8 mouse cellular contexts compared by ENCODE assay signal in the genomic region with DNA sequence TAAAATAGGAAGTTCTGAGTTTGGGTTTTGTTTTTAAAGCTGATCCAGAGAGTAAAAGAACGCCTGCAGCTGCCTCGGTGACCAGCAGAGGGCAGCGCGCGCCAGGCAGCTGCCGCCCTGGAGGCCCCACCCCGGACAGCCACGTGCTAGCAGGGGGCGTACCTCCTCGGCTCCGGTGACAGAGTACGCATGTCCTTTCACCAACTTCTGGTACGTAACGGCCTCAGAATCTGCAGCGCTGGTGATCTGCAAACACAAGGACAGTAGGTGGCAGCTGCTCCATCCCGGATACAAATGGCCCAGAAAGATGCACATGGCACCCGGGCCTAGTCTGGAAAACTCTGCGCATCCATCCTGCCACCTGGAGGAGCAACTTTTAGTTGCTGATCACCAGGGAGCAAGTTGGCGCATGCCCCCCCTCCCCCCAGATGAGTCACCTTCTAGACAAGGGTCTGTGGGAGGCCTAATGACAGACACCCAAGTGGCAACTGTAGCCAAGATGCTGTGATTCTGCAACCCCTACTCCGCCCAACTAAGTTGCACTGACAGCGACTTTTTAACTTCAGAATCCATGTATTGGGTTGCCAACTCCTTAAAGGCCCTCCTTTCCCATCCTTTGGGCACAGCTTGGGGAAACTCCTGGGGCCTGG. TPM values are rescaled to one million over a fixed set of nuclear protein-coding genes. Genes with fewer than 3 reads are reported as not detected.
DNase-seq lines count a peak whose midpoint lies in the region; ATAC-seq and TF ChIP-seq lines count a peak whose summit lies in the region.

No protein-coding gene starts in this region.

- no peak overlapping the region for H3K27ac ChIP-seq in ES-Bruce4 (ENCODE audit: insufficient read depth, low read length)
- no peak overlapping the region for H3K27ac ChIP-seq in forebrain, embryonic 12.5 days
- H3K27ac ChIP-seq in heart, embryonic 16.5 days (ENCODE audit: low read length): peak overlapping the region; percentile 65
- no peak overlapping the region for H3K27ac ChIP-seq in liver, embryonic 14.5 days
- H3K27ac ChIP-seq in neural tube, embryonic 11.5 days (ENCODE audit: low read depth, low read length): no peak overlapping the region
- H3K27ac ChIP-seq in stomach, embryonic 16.5 days (ENCODE audit: low read length): peak overlapping the region; percentile 66; the same call in 1 of the 2 replicates

- H3K9ac ChIP-seq in ES-Bruce4 (ENCODE audit: low read depth, poor library complexity, severe bottlenecking): no peak overlapping the region
- H3K9ac ChIP-seq in forebrain, embryonic 12.5 days: no peak overlapping the region
- H3K9ac ChIP-seq in heart, embryonic 16.5 days (ENCODE audit: low read length): no peak overlapping the region
- no peak overlapping the region for H3K9ac ChIP-seq in liver, embryonic 14.5 days (replicated peaks)
- no peak overlapping the region for H3K9ac ChIP-seq in neural tube, embryonic 11.5 days (ENCODE audit: low read length)
- peak overlapping the region; percentile 11; the same call in 1 of the 2 replicates for H3K9ac ChIP-seq in stomach, embryonic 16.5 days (ENCODE audit: low read length)

- 0 out of 2 replicates have a peak, but pooled peaks have one; percentile 18 for TF ChIP-seq EP300 in ES-Bruce4 (IDR thresholded peaks at IDR 0.05; ENCODE audit: insufficient read depth, low read depth, low read length)
- TF ChIP-seq EP300 in liver, embryonic 14.5 days (IDR thresholded peaks at IDR 0.05; ENCODE audit: low read depth): no peak

- no peaks in the 10 kb centered on the region for H3K27me3 ChIP-seq in ES-Bruce4 (ENCODE audit: control insufficient read depth, insufficient read depth, low read length, poor library complexity, severe bottlenecking)
- no peaks in the 10 kb centered on the region for H3K27me3 ChIP-seq in forebrain, embryonic 12.5 days
- H3K27me3 ChIP-seq in heart, embryonic 16.5 days (ENCODE audit: control insufficient read depth, insufficient read depth, low read length): no peaks in the 10 kb centered on the region
- H3K27me3 ChIP-seq in liver, embryonic 14.5 days (ENCODE audit: control insufficient read depth, insufficient read depth, low read length): no peaks in the 10 kb centered on the region
- no peaks in the 10 kb centered on the region for H3K27me3 ChIP-seq in neural tube, embryonic 11.5 days (ENCODE audit: control insufficient read depth, insufficient read depth, low read length)
- no peaks in the 10 kb centered on the region for H3K27me3 ChIP-seq in stomach, embryonic 16.5 days (ENCODE audit: control insufficient read depth, insufficient read depth, low read length)

- peak; percentile 94 for ATAC-seq in forebrain, embryonic 12.5 days (ENCODE audit: low FRiP score)
- ATAC-seq in heart, embryonic 16.5 days (replicated peaks; ENCODE audit: extremely low read depth, insufficient read depth, low FRiP score): peak; percentile 94
- ATAC-seq in liver, embryonic 14.5 days (ENCODE audit: insufficient read depth): peak; percentile 83
- ATAC-seq in neural tube, embryonic 11.5 days (ENCODE audit: insufficient read depth, low FRiP score, low TSS enrichment): peak; percentile 91
- ATAC-seq in stomach, embryonic 16.5 days (ENCODE audit: insufficient read depth, low FRiP score): peak; percentile 96

- no peaks in the 10 kb centered on the region for H3K9me3 ChIP-seq in ES-Bruce4 (replicated peaks; ENCODE audit: control insufficient read depth, insufficient read depth, low read length, poor library complexity, severe bottlenecking)
- no peaks in the 10 kb centered on the region for H3K9me3 ChIP-seq in forebrain, embryonic 12.5 days
- no peaks in the 10 kb centered on the region for H3K9me3 ChIP-seq in heart, embryonic 16.5 days (replicated peaks; ENCODE audit: control insufficient read depth, low read length)
- H3K9me3 ChIP-seq in liver, embryonic 14.5 days (ENCODE audit: control insufficient read depth, low read length): no peaks in the 10 kb centered on the region
- no peaks in the 10 kb centered on the region for H3K9me3 ChIP-seq in neural tube, embryonic 11.5 days (ENCODE audit: control insufficient read depth, low read length)
- no peaks in the 10 kb centered on the region for H3K9me3 ChIP-seq in stomach, embryonic 16.5 days (replicated peaks; ENCODE audit: control insufficient read depth, low read length)

- 13% methylated on average over 21 of the region's 21 CpGs for WGBS in forebrain, embryonic 12.5 days
- 7% methylated on average over 21 of the region's 21 CpGs for WGBS in heart, embryonic 16.5 days
- WGBS in liver, embryonic 14.5 days (ENCODE audit: insufficient replicate concordance): 8% methylated on average over 21 of the region's 21 CpGs
- 13% methylated on average over 21 of the region's 21 CpGs for WGBS in neural tube, embryonic 11.5 days
- 9% methylated on average over 21 of the region's 21 CpGs for WGBS in stomach, embryonic 16.5 days

- peak; percentile 81 for TF ChIP-seq CTCF in ES-Bruce4 (IDR thresholded peaks at IDR 0.05; ENCODE audit: low read depth, low read length)
- peak; percentile 93 for TF ChIP-seq CTCF in liver, embryonic 14.5 days (IDR thresholded peaks at IDR 0.05; ENCODE audit: low read depth)

- TF ChIP-seq POLR2A in ES-Bruce4 (IDR thresholded peaks at IDR 0.05; ENCODE audit: insufficient read depth, low read length): no peak

- H3K36me3 ChIP-seq in ES-Bruce4 (ENCODE audit: control insufficient read depth, insufficient read depth, low read length, poor library complexity, severe bottlenecking): no peaks in the 10 kb centered on the region
- H3K36me3 ChIP-seq in forebrain, embryonic 12.5 days (replicated peaks): peaks cover 43% of the 10 kb centered on the region
- H3K36me3 ChIP-seq in heart, embryonic 16.5 days (ENCODE audit: control insufficient read depth, insufficient read depth): peaks cover 27% of the 10 kb centered on the region
- H3K36me3 ChIP-seq in liver, embryonic 14.5 days (replicated peaks; ENCODE audit: control insufficient read depth, insufficient read depth, low read depth): no peaks in the 10 kb centered on the region
- peaks cover 8% of the 10 kb centered on the region for H3K36me3 ChIP-seq in neural tube, embryonic 11.5 days (ENCODE audit: control insufficient read depth, insufficient read depth, low read length)
- peaks cover 8% of the 10 kb centered on the region; the same call in 1 of the 2 replicates for H3K36me3 ChIP-seq in stomach, embryonic 16.5 days (ENCODE audit: control insufficient read depth, insufficient read depth, low read length)

- peak; percentile 66 for DNase-seq in c-Kit-positive CD71-positive TER-119-positive erythroid progenitor cells, embryonic 14.5 days (ENCODE audit: low spot score)
- DNase-seq in kidney, postnatal 25 days: peak; percentile 94 to 97
- peak; percentile 58 to 66 (median 61) for DNase-seq in liver, embryonic 14.5 days (ENCODE audit: low read depth in 3 of 3, low spot score in 3 of 3)
- peak; percentile 90 for DNase-seq in neural tube, embryonic 11.5 days (ENCODE audit: low spot score)

- H3K4me2 ChIP-seq in forebrain, embryonic 12.5 days: peak overlapping the region; percentile 56
- H3K4me2 ChIP-seq in heart, embryonic 16.5 days (ENCODE audit: low read depth, low read length): peak overlapping the region; percentile 55
- peak overlapping the region; percentile 25 for H3K4me2 ChIP-seq in liver, embryonic 14.5 days (ENCODE audit: low read depth)
- peak overlapping the region; percentile 36 for H3K4me2 ChIP-seq in neural tube, embryonic 11.5 days (ENCODE audit: low read depth)
- H3K4me2 ChIP-seq in stomach, embryonic 16.5 days (ENCODE audit: low read depth, low read length): peak overlapping the region; percentile 45

- peak overlapping the region; percentile 39 for H3K4me3 ChIP-seq in ES-Bruce4 (ENCODE audit: low read depth, low read length)
- H3K4me3 ChIP-seq in forebrain, embryonic 12.5 days (replicated peaks): peak overlapping the region; percentile 28
- no peak overlapping the region for H3K4me3 ChIP-seq in heart, embryonic 16.5 days (ENCODE audit: low read length)
- H3K4me3 ChIP-seq in liver, embryonic 14.5 days (ENCODE audit: insufficient read depth in 1 of 2, low read depth in 2 of 2, low read length in 2 of 2): no peak overlapping the region
- 0 out of 2 replicates have a peak overlapping the region, but pooled peaks have one; percentile 9 for H3K4me3 ChIP-seq in neural tube, embryonic 11.5 days (ENCODE audit: low read depth, low read length)
- peak overlapping the region; percentile 30 for H3K4me3 ChIP-seq in stomach, embryonic 16.5 days (replicated peaks; ENCODE audit: low read length)

- H3K4me1 ChIP-seq in ES-Bruce4 (ENCODE audit: control insufficient read depth, insufficient read depth, low read length): no peaks in the 10 kb centered on the region
- H3K4me1 ChIP-seq in forebrain, embryonic 12.5 days: peaks cover 22% of the 10 kb centered on the region
- H3K4me1 ChIP-seq in heart, embryonic 16.5 days (ENCODE audit: control insufficient read depth, insufficient read depth, low read length): peaks cover 16% of the 10 kb centered on the region
- H3K4me1 ChIP-seq in liver, embryonic 14.5 days (replicated peaks; ENCODE audit: control insufficient read depth in 2 of 2, insufficient read depth in 2 of 2, low read length in 1 of 2): peaks cover 0 to 5% of the 10 kb centered on the region in 2 experiments; a peak in 1 of 4 replicates
- 0 out of 2 replicates have a peak, but pooled peaks cover 3% of the 10 kb centered on the region for H3K4me1 ChIP-seq in neural tube, embryonic 11.5 days (ENCODE audit: control insufficient read depth, insufficient read depth, low read length)
- peaks cover 4% of the 10 kb centered on the region for H3K4me1 ChIP-seq in stomach, embryonic 16.5 days (ENCODE audit: control insufficient read depth, insufficient read depth, low read length)

RNA-seq across cellular contexts. Expression of gene Capn2, which starts 27.5 kb away (rescaled TPM):
- 60.5 and 61.1 TPM in 2 replicates for polyA plus RNA-seq in ES-Bruce4 (2011; ENCODE audit: insufficient read depth, insufficient read length, low read depth, missing spikeins)
- 91.6 and 95.6 TPM in 2 replicates for polyA plus RNA-seq in forebrain, embryonic 12.5 days (2016; fragmentation: Nextera tagmentation; extraction: Ambion mirVana)
- polyA plus RNA-seq in heart, embryonic 16.5 days (2015; fragmentation: Nextera tagmentation; extraction: Ambion mirVana): 91.1 and 91.7 TPM in 2 replicates
- 6.5 and 9.8 TPM in 2 replicates for polyA plus RNA-seq in liver, embryonic 14.5 days (2012; rRNA removed)
- 13.6 and 16.4 TPM in 2 replicates for polyA plus RNA-seq in liver, embryonic 14.5 days (2014; fragmentation: Nextera tagmentation; extraction: Ambion mirVana)
- 81.8 and 90.8 TPM in 2 replicates for polyA plus RNA-seq in neural tube, embryonic 11.5 days (2014; fragmentation: Nextera tagmentation; extraction: Ambion mirVana)
- 127 and 139 TPM in 2 replicates for polyA plus RNA-seq in stomach, embryonic 16.5 days (2015; fragmentation: Nextera tagmentation; extraction: Ambion mirVana)

Comparison
In these comparisons a context has a peak if more than half of its experiments do, and no peak if none do; other contexts are left out.
1. H3K27ac ChIP-seq: peak in heart, embryonic 16.5 days (single experiment) and stomach, embryonic 16.5 days (single experiment); none in ES-Bruce4 (single experiment), forebrain, embryonic 12.5 days (single experiment), liver, embryonic 14.5 days (single experiment) and neural tube, embryonic 11.5 days (single experiment).
2. H3K4me3 ChIP-seq: peak in ES-Bruce4 (single experiment), forebrain, embryonic 12.5 days (single experiment), neural tube, embryonic 11.5 days (single experiment) and stomach, embryonic 16.5 days (single experiment); none in heart, embryonic 16.5 days (single experiment) and liver, embryonic 14.5 days (0 of 2).
3. Peak in every context shown above with its lines, with median percentiles within 50 percentile points of each other: DNase-seq, ATAC-seq and H3K4me2 ChIP-seq.